Mouse (Mus musculus) limb, embryonic 12.5 days (tissue): ENCODE data around the gene Slc30a1. TPM values are rescaled to one million over a fixed set of nuclear protein-coding genes. Genes with fewer than 3 reads are reported as not detected.
A peak's percentile ranks its signal among the peaks of the same experiment; 100 is the strongest.

Experiments
- ATAC-seq: fragments of 200-750 bp; cut with Nextera tagmentation; 2 replicates; pipeline ENCODE4 v1.8.0; 2017; ENCODE audit warnings: low read depth, moderate TSS enrichment; ENCODE audit not compliant: insufficient number of reproducible peaks, insufficient read depth, low FRiP score, low TSS enrichment
- H3K27ac ChIP-seq: fragments of 300-500 bp; sonication (generic); 2 replicates; pipeline ENCODE4 v1.5.1; 2016; ENCODE audit warnings: mild to moderate bottlenecking, moderate library complexity
- H3K27me3 ChIP-seq: fragments of 300-500 bp; sonication (generic); 2 replicates; pipeline ENCODE4 v1.6.1; 2016; ENCODE audit warnings: mild to moderate bottlenecking, moderate library complexity
- H3K36me3 ChIP-seq: fragments of 300-500 bp; sonication (generic); 2 replicates; pipeline ENCODE4 v1.6.1; 2016; ENCODE audit warnings: mild to moderate bottlenecking, moderate library complexity
- H3K4me1 ChIP-seq: fragments of 300-500 bp; sonication (generic); replicated peaks from 2 replicates; pipeline ENCODE4 v1.6.1; 2016
- H3K4me2 ChIP-seq: fragments of 300-500 bp; sonication (generic); 2 replicates; pipeline ENCODE4 v1.6.1; 2016; ENCODE audit warnings: mild to moderate bottlenecking, moderate library complexity
- H3K4me3 ChIP-seq: fragments of 300-500 bp; sonication (generic); replicated peaks from 2 replicates; pipeline ENCODE4 v1.5.1; 2016; ENCODE audit warnings: mild to moderate bottlenecking
- H3K9ac ChIP-seq: fragments of 300-500 bp; sonication (generic); replicated peaks from 2 replicates; pipeline ENCODE4 v1.6.1; 2016; ENCODE audit warnings: mild to moderate bottlenecking, moderate library complexity
- H3K9me3 ChIP-seq: fragments of 300-500 bp; sonication (generic); 2 replicates; pipeline ENCODE4 v1.6.1; 2016; ENCODE audit warnings: mild to moderate bottlenecking, moderate library complexity
- WGBS: fragments of 180-500 bp; shearing (Covaris S2); methylation state at CpG from one replicate; pipeline ENCODE4 v1.1.7; 2016; 5-methylcytosine and 5-hydroxymethylcytosine counted together
- polyA plus RNA-seq: library from polyadenylated mRNA; unstranded; fragments of >200 nt; fragmentation: Nextera tagmentation; extraction: Ambion mirVana; gene quantifications from 2 replicates; pipeline ENCODE4 v1.2.1, GENCODE M21; 2016

The Slc30a1 gene
- polyA plus RNA-seq, 1 experiment from 2014 or later: 3.4 TPM

GRCm38 (mm10) chr1:191925496-191925895, 18.9 kb downstream of the Slc30a1 start:
- no peak overlapping the region for H3K9ac ChIP-seq
- no peak overlapping the region for H3K4me3 ChIP-seq
- no peak overlapping the region for H3K27ac ChIP-seq
- peaks cover 38% of the 10 kb centered on the region for H3K4me1 ChIP-seq
- no peak for ATAC-seq
- no peaks in the 10 kb centered on the region for H3K36me3 ChIP-seq
- H3K9me3 ChIP-seq: peaks cover 5% of the 10 kb centered on the region; the same call in 1 of the 2 replicates
- no peaks in the 10 kb centered on the region; the same call in 1 of the 2 replicates for H3K27me3 ChIP-seq
- WGBS: 47% methylated on average over 4 of the region's 4 CpGs
- H3K4me2 ChIP-seq: no peak overlapping the region

GRCm38 (mm10) chr1:191926681-191927080, 20.1 kb downstream of the Slc30a1 start:
- Histone ChIP-seq H3K36me3 (no peaks in the 10 kb centered on the region), H3K27ac (no peak overlapping the region), H3K27me3 (no peaks in the 10 kb centered on the region; the same call in 1 of the 2 replicates), H3K4me2 (no peak overlapping the region), H3K4me3 (no peak overlapping the region), H3K9ac (no peak overlapping the region), H3K9me3 (no peaks in the 10 kb centered on the region), H3K4me1 (peaks cover 38% of the 10 kb centered on the region)
- 56% methylated on average over 3 of the region's 3 CpGs for WGBS
- ATAC-seq: no peak

- Histone ChIP-seq H3K9me3 (no peaks in the 10 kb centered on the region), H3K4me2 (no peak overlapping the region), H3K4me1 (peaks cover 38% of the 10 kb centered on the region), H3K36me3 (no peaks in the 10 kb centered on the region), H3K4me3 (no peak overlapping the region), H3K9ac (no peak overlapping the region), H3K27me3 (peaks cover 7% of the 10 kb centered on the region), H3K27ac (no peak overlapping the region)
- 75% methylated on average over 7 of the region's 7 CpGs for WGBS
- no peak for ATAC-seq
Measured at GRCm38 (mm10) chr1:191928345-191928744, 21.8 kb downstream of the Slc30a1 start.

- WGBS: 55% methylated on average over 8 of the region's 8 CpGs
- Histone ChIP-seq H3K4me3 (no peak overlapping the region), H3K9me3 (no peaks in the 10 kb centered on the region), H3K4me1 (peaks cover 38% of the 10 kb centered on the region), H3K9ac (no peak overlapping the region), H3K36me3 (no peaks in the 10 kb centered on the region), H3K4me2 (no peak overlapping the region), H3K27ac (no peak overlapping the region), H3K27me3 (peaks cover 7% of the 10 kb centered on the region)
- no peak for ATAC-seq
Measured at GRCm38 (mm10) chr1:191929065-191929464, 22.5 kb downstream of the Slc30a1 start.

GRCm38 (mm10) chr1:191929897-191930524, 23.4 kb downstream of the Slc30a1 start:
- Histone ChIP-seq H3K36me3 (no peaks in the 10 kb centered on the region), H3K27me3 (peaks cover 7% of the 10 kb centered on the region), H3K9me3 (no peaks in the 10 kb centered on the region), H3K4me3 (no peak overlapping the region), H3K9ac (no peak overlapping the region), H3K4me1 (peaks cover 38% of the 10 kb centered on the region), H3K27ac (0 out of 2 replicates have a peak overlapping the region, but pooled peaks have one; percentile 17), H3K4me2 (no peak overlapping the region)
- no peak for ATAC-seq
- WGBS: 66% methylated on average over 12 of the region's 12 CpGs

- H3K27ac ChIP-seq: no peak overlapping the region
- no peak overlapping the region for H3K4me3 ChIP-seq
- H3K9ac ChIP-seq: no peak overlapping the region
- peaks cover 7% of the 10 kb centered on the region for H3K27me3 ChIP-seq
- H3K9me3 ChIP-seq: no peaks in the 10 kb centered on the region
- 81% methylated on average over 3 of the region's 3 CpGs for WGBS
- H3K4me2 ChIP-seq: no peak overlapping the region
- H3K36me3 ChIP-seq: no peaks in the 10 kb centered on the region
- H3K4me1 ChIP-seq: peaks cover 38% of the 10 kb centered on the region
- no peak for ATAC-seq
Measured at GRCm38 (mm10) chr1:191930525-191931105, 24.0 kb downstream of the Slc30a1 start.

GRCm38 (mm10) chr1:191932286-191932985, 25.9 kb downstream of the Slc30a1 start:
- Histone ChIP-seq H3K9ac (no peak overlapping the region), H3K4me2 (no peak overlapping the region), H3K27ac (no peak overlapping the region), H3K9me3 (no peaks in the 10 kb centered on the region), H3K4me1 (peaks cover 28% of the 10 kb centered on the region), H3K27me3 (peaks cover 7% of the 10 kb centered on the region), H3K36me3 (no peaks in the 10 kb centered on the region), H3K4me3 (no peak overlapping the region)
- ATAC-seq: no peak
- WGBS: 47% methylated on average over 8 of the region's 8 CpGs

- Histone ChIP-seq H3K27me3 (peaks cover 7% of the 10 kb centered on the region), H3K4me1 (peaks cover 23% of the 10 kb centered on the region), H3K9me3 (no peaks in the 10 kb centered on the region), H3K4me3 (no peak overlapping the region), H3K9ac (no peak overlapping the region), H3K36me3 (no peaks in the 10 kb centered on the region), H3K4me2 (no peak overlapping the region), H3K27ac (no peak overlapping the region)
- 80% methylated on average over 4 of the region's 4 CpGs for WGBS
- ATAC-seq: no peak
Measured at GRCm38 (mm10) chr1:191932986-191933632, 26.5 kb downstream of the Slc30a1 start.

- 83% methylated on average over 6 of the region's 6 CpGs for WGBS
- Histone ChIP-seq H3K4me1 (no peaks in the 10 kb centered on the region), H3K4me2 (no peak overlapping the region), H3K9me3 (no peaks in the 10 kb centered on the region), H3K36me3 (no peaks in the 10 kb centered on the region), H3K27ac (no peak overlapping the region), H3K27me3 (no peaks in the 10 kb centered on the region), H3K9ac (no peak overlapping the region), H3K4me3 (no peak overlapping the region)
- no peak for ATAC-seq
Measured at GRCm38 (mm10) chr1:191943638-191944037, 37.1 kb downstream of the Slc30a1 start.

- WGBS: 97% methylated on average over 8 of the region's 8 CpGs
- Histone ChIP-seq H3K4me2 (no peak overlapping the region), H3K27ac (no peak overlapping the region), H3K36me3 (no peaks in the 10 kb centered on the region), H3K9me3 (no peaks in the 10 kb centered on the region), H3K4me1 (no peaks in the 10 kb centered on the region), H3K9ac (no peak overlapping the region), H3K27me3 (no peaks in the 10 kb centered on the region), H3K4me3 (no peak overlapping the region)
- ATAC-seq: no peak
Measured at GRCm38 (mm10) chr1:191945341-191945740, 38.8 kb downstream of the Slc30a1 start.

- Histone ChIP-seq H3K27me3 (no peaks in the 10 kb centered on the region), H3K27ac (no peak overlapping the region), H3K36me3 (no peaks in the 10 kb centered on the region), H3K9me3 (no peaks in the 10 kb centered on the region), H3K9ac (no peak overlapping the region), H3K4me2 (no peak overlapping the region), H3K4me3 (no peak overlapping the region), H3K4me1 (no peaks in the 10 kb centered on the region)
- 79% methylated on average over 5 of the region's 5 CpGs for WGBS
- no peak for ATAC-seq
Measured at GRCm38 (mm10) chr1:191945756-191946155, 39.2 kb downstream of the Slc30a1 start.
